Mouse (Mus musculus): ENCODE measurements at regions not wholly inside any gene's neighbourhood (a gene's known extent, or its start where the extent isn't known, plus 50 kb on each side); places are given as distances from the start of the nearest gene placed in this dataset.

- peak; percentile 4 to 5 for DNase-seq
- intact Hi-C loops (cut with DNase I) = loop anchor here (5.0 kb wide), 1 partner anchor 195 kb away; no protein-coding TSS in a partner anchor
Observed at GRCm38 (mm10) chr10:56582065-56582464, 204.9 kb downstream of the Gja1 start.

DNA sequence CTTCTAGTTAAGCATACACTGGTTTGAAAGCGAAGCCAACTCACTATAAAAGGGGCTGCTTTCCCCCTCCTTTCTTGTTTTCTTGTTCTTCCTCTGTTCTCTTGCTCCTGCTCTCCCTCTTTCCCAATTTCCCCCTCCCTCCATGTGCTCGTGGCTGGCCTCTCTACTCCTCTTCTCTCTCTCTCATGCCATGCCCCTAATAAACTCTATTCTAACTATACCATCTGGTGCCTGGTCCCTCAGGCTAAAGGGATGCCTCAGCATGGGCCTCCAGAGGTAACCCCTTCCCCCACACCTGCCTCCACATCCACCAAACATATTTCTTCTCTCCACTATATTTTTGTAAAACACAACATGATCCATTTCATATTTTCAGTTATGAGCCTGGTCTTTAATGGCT lies 210.1 kb downstream of the Gja1 start:
- intact Hi-C loops (cut with DNase I) = no loop called here
- DNase-seq = no peak

DNA sequence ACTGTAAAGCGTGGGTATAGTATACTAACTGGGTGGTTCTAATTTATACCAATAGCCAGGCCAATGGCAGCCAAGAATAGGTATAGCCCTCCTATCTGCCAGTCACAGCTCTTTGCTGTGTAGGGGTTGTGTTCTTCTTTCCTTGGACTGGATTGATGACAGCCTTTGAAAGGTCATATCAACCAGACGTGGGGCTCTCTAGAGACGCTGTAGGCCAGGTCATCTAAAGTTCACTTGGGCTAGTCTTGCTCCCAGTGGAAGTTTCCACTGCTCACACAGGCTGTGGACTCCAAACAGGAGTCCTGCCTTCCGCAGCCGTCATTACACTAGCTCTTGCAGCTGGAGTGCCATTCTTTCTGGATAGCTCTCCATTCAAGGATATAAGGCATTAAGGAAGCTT lies 220.3 kb downstream of the Gja1 start:
- no peak for DNase-seq
- intact Hi-C loops (cut with DNase I) = loop anchor here (5.0 kb wide), 1 partner anchor 155 kb away; no protein-coding TSS in a partner anchor

- no peak for DNase-seq
- intact Hi-C loops (cut with DNase I) = loop anchor here (2.0 to 5.0 kb wide), 2 partner anchors 154 to 221 kb away; partner anchors contain the start of gene Gja1
Observed at GRCm38 (mm10) chr10:56598191-56598590, 221.1 kb downstream of the Gja1 start.

- DNase-seq = peak in 1 of 2 experiments; percentile 11
- intact Hi-C loops (cut with DNase I) = loop anchor here (2.0 to 5.0 kb wide), 3 partner anchors 82 to 223 kb away; partner anchors contain the start of gene Gja1
Observed at GRCm38 (mm10) chr10:56599923-56600322, 222.8 kb downstream of the Gja1 start.

GRCm38 (mm10) chr10:56611564-56612288 lies 234.6 kb downstream of the Gja1 start:
- intact Hi-C loops (cut with DNase I) = no loop called here
- no peak for DNase-seq

DNA sequence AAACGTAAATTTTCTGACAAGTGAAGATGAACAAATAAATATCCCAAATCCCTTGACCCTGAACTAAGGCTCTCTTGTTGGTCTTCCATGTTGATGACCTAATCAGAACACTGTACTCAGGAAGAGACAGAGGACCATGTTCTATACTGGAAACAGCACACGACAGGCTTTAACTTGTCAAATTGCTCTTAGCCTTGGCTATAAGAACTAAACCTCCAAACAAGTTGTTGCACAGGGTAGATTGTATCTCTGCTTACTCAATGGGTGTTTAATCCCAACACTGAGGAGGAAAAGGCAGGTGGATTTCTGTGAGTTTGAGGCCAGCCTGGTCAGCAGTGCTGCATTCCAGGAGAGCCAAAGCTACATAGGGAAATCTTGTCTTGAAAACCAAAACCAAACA lies 265.5 kb downstream of the Gja1 start:
- intact Hi-C loops (cut with DNase I) = no loop called here
- DNase-seq = no peak

- no peak for DNase-seq
- intact Hi-C loops (cut with DNase I) = no loop called here
Observed at GRCm38 (mm10) chr10:56643376-56644135, 266.4 kb downstream of the Gja1 start.

DNA sequence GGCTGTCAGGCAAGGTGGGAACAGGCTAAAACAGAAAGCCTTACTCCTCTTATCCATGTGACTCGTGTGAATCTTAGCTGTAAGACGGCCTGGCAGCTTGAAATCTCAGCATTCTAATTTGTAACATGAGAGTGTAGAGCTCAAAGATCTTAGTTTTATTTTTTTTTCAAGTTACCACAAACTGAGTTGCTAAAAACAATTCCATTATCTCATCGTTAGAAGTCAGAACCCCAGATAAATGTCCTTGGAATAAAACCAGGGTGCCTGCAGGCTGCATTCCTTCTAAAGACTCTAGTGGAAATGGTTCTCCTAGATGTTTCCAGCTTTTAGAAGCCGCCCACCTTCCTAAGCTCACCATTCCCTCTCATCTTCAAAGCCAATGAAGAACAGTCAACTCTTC lies 283.4 kb downstream of the Gja1 start:
- intact Hi-C loops (cut with DNase I) = no loop called here
- no peak for DNase-seq

DNA sequence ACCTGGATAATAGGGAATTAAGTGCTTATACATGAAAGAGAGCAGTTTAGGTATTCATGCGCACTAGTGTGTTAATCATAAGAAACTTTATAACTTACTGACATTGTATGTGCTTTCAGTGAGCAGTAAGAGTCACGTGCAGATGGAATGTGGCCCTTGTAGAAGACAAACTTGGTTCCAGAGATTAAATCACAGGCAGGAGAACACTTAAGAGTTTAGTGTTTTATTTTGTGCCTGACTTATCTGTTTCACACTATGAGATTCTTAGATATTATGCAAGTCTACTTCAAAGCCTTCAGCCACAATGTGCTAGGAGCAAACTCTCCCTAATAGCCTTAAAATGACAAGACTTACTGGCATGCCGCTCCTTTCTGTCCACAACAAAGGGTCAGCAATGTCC lies 296.8 kb downstream of the Gja1 start:
- intact Hi-C loops (cut with DNase I) = no loop called here
- DNase-seq = no peak

DNA sequence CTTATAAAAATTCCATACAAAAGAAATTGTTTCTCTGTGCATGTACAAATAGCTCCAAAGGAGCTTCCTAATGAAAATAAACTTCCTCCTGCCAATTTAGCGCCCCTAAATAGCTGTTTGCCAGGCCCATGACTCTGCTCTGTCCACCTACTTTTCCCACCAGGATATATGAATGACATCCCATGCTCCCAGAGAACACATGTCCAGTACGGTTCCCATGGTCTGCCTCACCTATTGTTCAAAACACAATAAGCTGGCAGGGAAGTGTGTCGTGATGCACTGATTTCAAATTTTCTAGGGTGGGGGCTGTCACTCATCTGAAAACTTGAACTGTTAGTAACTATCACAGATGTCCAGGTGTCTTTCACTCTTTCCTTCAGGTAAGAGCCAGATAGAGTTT lies 305.8 kb downstream of the Gja1 start:
- intact Hi-C loops (cut with DNase I) = loop anchor here (2.0 to 5.0 kb wide), 2 partner anchors 81 to 304 kb away; no protein-coding TSS in a partner anchor
- peak in 1 of 2 experiments; percentile 8 for DNase-seq

DNA sequence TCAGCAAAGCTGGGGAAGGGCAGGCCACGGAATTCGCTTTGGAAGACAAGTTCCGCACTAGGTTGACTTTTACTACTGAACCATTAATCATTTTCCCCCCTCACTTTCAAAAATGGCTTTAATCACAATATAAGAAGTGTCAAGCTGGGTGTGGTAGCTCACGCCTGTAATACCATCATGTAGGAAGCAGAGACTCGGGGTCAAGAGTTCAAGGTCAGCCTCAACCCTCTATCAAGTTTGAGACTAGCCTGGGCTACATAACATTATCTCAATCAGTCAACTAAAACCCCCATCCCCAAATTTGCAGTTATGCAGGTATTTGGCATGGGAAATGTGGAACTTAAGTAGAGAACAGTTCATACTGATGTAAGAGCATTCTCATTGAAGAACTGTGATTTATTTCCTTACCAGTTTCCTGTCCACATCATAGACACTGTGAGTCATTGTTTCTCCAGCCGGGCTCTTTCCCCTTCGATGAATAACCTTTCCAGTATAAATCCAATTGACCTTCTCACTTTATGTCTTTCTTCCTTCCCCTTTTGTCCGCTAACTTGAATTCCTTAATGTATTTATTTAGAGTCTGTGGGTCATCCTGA lies 308.6 kb downstream of the Gja1 start:
- intact Hi-C loops (cut with DNase I) = loop anchor here (2.0 kb wide), 1 partner anchor 69 kb away; no protein-coding TSS in a partner anchor
- no peak for DNase-seq

DNA sequence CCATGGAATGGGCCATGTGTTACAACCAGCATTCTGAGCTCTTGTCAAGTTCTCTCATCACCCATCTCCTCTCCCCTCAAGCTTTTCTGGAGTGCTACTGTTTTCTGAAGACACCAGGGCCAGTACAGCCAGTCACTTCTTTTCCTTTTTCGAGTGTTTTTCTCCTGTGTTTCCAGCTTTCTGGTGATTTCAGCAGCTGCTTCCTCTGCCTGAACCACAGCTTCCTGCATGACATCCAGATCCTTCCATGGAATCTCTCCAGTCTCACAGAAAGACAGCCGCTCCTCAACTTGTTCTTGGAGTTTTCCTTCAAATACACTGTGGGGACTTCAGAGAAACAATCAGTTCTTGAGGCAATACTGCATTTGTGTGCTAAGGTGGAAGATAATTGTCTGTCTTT lies 314.3 kb downstream of the Gja1 start:
- no peak for DNase-seq
- intact Hi-C loops (cut with DNase I) = no loop called here

- intact Hi-C loops (cut with DNase I) = no loop called here
Observed at GRCm38 (mm10) chr10:56695100-56695499, 318.0 kb downstream of the Gja1 start.

DNA sequence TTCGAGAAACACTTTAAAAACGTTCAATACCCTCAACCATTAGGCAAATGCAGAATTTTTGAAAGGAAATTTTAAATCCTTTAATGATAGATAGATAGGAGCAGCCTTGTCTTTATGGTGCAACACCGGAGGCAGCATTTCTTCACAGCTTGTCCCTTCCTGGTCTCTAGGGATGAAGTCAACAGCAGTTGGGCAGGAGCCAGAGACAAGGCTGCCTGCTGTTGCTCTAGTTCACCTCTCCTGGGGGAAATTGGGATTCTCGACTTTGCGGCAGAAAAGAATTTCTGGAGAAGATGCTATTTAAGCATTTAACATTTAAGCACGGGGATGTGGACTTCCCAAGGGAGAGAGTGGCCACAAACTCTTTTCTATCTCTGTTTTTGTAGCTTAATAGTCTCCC lies 323.0 kb downstream of the Gja1 start:
- DNase-seq = peak; percentile 50 to 52
- intact Hi-C loops (cut with DNase I) = no loop called here

More at GRCm38 (mm10) chr10:56695100-56695499, 318.0 kb downstream of the Gja1 start:
- DNase-seq = no peak

GRCm38 (mm10) chr10:56708411-56708810 lies 331.3 kb downstream of the Gja1 start:
- intact Hi-C loops (cut with DNase I) = no loop called here

GRCm38 (mm10) chr10:56708886-56709285 lies 331.8 kb downstream of the Gja1 start:
- no peak for DNase-seq
- intact Hi-C loops (cut with DNase I) = no loop called here

More at GRCm38 (mm10) chr10:56708411-56708810, 331.3 kb downstream of the Gja1 start:
- DNase-seq = peak in 1 of 2 experiments; percentile 46

DNA sequence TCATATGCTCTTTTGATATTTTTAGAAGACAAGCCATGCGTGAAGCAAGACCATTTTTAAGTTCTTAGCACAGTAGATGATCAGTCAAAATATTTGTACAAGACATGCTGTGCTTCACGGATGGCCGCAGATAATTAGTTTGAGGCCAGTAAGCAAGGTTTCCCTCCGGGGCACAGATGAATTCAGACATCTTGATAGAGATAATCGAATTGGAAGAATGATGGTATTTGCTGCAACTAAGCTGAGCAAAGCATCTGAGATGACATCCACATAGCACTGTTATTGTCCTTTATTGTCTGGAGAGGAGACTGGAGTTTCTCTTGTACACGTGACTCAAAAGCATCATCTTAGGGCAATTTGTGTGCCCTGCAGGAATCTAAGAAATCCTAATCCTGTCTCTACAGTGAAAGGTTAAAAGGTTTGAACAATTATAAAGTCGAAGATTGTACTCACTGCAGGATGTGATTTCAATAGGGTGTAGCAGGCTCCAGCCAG lies 335.5 kb downstream of the Gja1 start:
- DNase-seq = no peak
- intact Hi-C loops (cut with DNase I) = no loop called here

- no peak for DNase-seq
- intact Hi-C loops (cut with DNase I) = no loop called here
Observed at GRCm38 (mm10) chr10:56737073-56737472, 359.9 kb downstream of the Gja1 start.

DNA sequence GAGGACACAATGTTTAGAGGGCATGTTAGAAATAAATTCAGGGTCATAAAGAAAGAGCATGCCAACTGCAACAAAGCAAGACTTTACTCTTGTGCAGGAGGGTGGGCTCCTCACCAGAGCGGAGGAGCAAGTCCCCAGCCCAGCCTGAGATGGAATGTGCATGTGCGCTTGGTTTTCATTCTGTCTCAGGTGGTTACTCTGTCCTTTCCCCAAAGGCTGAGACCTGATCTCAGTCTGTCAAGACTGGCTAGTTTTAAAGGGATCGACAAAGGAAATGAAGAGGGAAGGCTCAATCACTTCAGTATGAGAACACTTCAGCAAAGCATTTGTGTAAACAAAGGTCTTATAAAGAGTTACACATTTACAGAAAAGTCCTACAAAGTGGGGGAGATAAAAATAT lies 362.5 kb downstream of the Gja1 start:
- intact Hi-C loops (cut with DNase I) = no loop called here
- no peak for DNase-seq

GRCm38 (mm10) chr10:56752134-56752533 lies 375.0 kb downstream of the Gja1 start:
- DNase-seq = no peak
- intact Hi-C loops (cut with DNase I) = loop anchor here (5.0 kb wide), 2 partner anchors 155 to 375 kb away; partner anchors contain the start of gene Gja1
